Mouse (Mus musculus) ES-Bruce4 (cell line): Measurements from ENCODE around the gene Fam124a.

ENCODE experiments used
- CTCF ChIP-seq: IDR thresholded peaks from one replicate; pipeline ENCODE4 v1.8.1; 2011; ENCODE audit warnings: low read depth, low read length
- EP300 ChIP-seq: IDR thresholded peaks from 2 replicates; pipeline ENCODE4 v1.6.1; 2011; ENCODE audit warnings: low read depth, low read length; ENCODE audit not compliant: insufficient read depth
- POLR2A ChIP-seq: IDR thresholded peaks from one replicate; pipeline ENCODE4 v1.8.1; 2011; ENCODE audit warnings: low read length; ENCODE audit not compliant: insufficient read depth

DNA sequence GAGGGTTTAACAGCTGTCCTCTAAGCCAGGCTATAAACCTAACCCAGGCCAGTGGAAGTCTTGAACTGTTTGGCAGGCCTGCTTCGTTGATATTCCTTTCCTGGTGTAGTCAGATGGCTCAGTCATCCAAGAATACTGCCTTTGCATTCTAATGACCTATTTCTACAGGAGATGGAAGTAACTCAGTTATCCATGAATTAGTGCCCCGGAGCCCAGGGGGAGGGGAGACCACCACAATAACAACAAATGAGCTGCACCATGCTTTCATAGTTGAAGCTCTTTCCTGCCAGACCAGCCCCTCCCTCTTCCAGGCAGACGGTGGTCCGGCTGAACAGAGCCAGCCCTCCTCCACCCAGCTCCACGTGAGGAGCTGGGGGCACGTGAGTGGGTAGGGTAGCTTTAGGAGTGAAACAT lies 44.6 kb downstream of the Fam124a start:
- no peak for TF ChIP-seq CTCF
- no peak for TF ChIP-seq POLR2A
- no peak for TF ChIP-seq EP300
